Mouse (Mus musculus) small intestine, adult 2 months (tissue): ENCODE measurements around the gene Mbd5. TPM values are rescaled to one million over a fixed set of nuclear protein-coding genes. Genes with fewer than 3 reads are reported as not detected.

Experiments
- H3K27ac ChIP-seq: fragments of 200-500 bp; 2 replicates; pipeline ENCODE4 v1.5.1; 2012; ENCODE audit warnings: low read depth, low read length, control low read depth, inconsistent platforms; ENCODE audit not compliant: insufficient read depth
- H3K27me3 ChIP-seq: fragments of 200-500 bp; 2 replicates; pipeline ENCODE4 v1.6.1; 2012; ENCODE audit warnings: mild to moderate bottlenecking, moderate library complexity, low read length, inconsistent platforms; ENCODE audit not compliant: control insufficient read depth, insufficient read depth
- H3K36me3 ChIP-seq: fragments of 200-500 bp; 2 replicates; pipeline ENCODE4 v1.6.1; 2012; ENCODE audit warnings: mild to moderate bottlenecking, low read length, control low read depth, inconsistent platforms; ENCODE audit not compliant: control insufficient read depth, insufficient read depth
- H3K4me1 ChIP-seq: fragments of 200-500 bp; 2 replicates; pipeline ENCODE4 v1.6.1; 2012; ENCODE audit warnings: low read length, inconsistent platforms, mixed read lengths; ENCODE audit not compliant: control insufficient read depth, insufficient read depth, insufficient read length
- H3K4me3 ChIP-seq: fragments of 200-500 bp; 2 replicates; pipeline ENCODE4 v1.5.1; 2012; ENCODE audit warnings: low read depth, mild to moderate bottlenecking, control low read depth, inconsistent platforms, low read length, moderate library complexity
- CTCF ChIP-seq: fragments of 200-500 bp; IDR thresholded peaks from 2 replicates; pipeline ENCODE4 v1.5.1; 2012; ENCODE audit warnings: low read depth, mild to moderate bottlenecking, control low read depth, inconsistent platforms, low read length, moderate library complexity, mixed read lengths; ENCODE audit not compliant: insufficient replicate concordance, insufficient read length; ENCODE audit errors: extremely low read depth
- POLR2A ChIP-seq: fragments of 200-500 bp; IDR thresholded peaks from 2 replicates; pipeline ENCODE4 v1.6.1; 2012; ENCODE audit warnings: low read depth, mild to moderate bottlenecking, control low read depth, inconsistent platforms, low read length, moderate library complexity
- WGBS: fragments of 180-500 bp; shearing (Covaris S2); methylation state at CpG from one replicate; pipeline ENCODE4 v1.1.7; 2018; 5-methylcytosine and 5-hydroxymethylcytosine counted together
- polyA plus RNA-seq: library from polyadenylated mRNA; depleted of rRNA; stranded (reverse); fragments of >200 nt; gene quantifications from 2 replicates; pipeline ENCODE4 v1.2.3, GENCODE M21; 2012

Gene Mbd5
- polyA plus RNA-seq, 1 experiment, result 3.4 TPM

DNA sequence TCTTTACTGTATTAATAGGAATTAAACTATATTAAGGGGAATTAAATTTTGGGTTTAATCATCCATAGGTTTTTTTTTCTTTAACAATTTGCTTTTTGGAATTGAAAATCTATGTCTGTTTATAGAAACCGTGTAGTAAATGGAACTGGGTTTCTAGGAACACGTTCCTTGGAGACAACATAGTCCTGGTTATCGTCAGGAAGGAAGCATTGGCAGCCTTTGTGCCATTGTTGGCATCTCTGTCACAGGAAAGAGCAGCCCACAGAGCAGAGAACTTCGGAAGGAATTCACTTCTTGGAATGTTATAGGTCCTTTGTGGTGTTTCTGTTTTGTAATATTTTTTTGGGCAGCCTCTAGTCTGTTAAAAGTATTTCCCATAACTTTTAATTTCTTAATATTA is 135.7 kb downstream of the Mbd5 start:
- WGBS, result 76% methylated on average over 4 of the region's 4 CpGs
- no peak overlapping the region for H3K27ac ChIP-seq
- TF ChIP-seq CTCF (no peak), POLR2A (no peak)
- H3K36me3 ChIP-seq, result no peaks in the 10 kb centered on the region
- no peak overlapping the region for H3K4me3 ChIP-seq
- no peaks in the 10 kb centered on the region for H3K27me3 ChIP-seq
- H3K4me1 ChIP-seq, result no peaks in the 10 kb centered on the region

DNA sequence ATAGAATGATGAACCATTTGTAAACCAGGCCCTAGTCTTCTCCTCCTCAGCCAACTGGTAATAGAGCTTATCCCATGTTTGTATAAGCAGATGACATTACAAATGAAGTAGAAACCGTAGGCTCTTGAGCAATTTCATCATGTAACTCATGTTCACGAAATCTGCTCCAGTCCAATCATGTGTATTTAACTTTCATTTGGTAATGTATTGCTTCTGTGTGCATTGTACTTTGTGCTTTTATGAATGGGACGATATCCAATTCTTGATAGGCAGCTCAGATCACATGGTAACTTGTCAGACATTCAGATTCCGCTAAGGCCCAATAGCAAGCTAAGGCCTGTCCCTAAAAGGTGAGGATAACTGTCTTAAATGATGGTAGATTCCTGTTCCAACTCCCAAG is 141.5 kb downstream of the Mbd5 start:
- TF ChIP-seq CTCF (no peak), POLR2A (no peak)
- Histone ChIP-seq H3K36me3 (no peaks in the 10 kb centered on the region), H3K27ac (no peak overlapping the region), H3K4me1 (no peaks in the 10 kb centered on the region), H3K27me3 (no peaks in the 10 kb centered on the region), H3K4me3 (no peak overlapping the region)
- WGBS, result 80% methylated on average over 4 of the region's 4 CpGs

DNA sequence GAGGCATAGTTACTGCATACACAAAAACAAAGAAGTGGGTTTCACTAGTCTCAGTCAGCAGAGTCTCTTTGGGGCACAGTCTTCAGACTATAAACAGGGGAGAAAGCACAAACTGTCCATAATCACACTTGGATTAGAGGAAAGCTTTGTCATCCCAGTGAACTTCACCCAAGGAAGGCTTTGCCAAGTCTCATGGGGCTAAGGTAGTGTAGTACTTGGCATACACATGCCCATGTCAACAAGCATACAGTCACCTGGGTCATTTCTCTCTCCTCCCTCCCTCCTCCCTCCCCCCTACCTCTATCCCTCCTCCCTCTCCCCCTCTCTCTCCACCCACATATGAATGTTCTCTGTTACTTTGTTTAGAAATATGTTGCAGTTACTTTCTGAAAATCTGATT is 147.5 kb downstream of the Mbd5 start:
- no peaks in the 10 kb centered on the region for H3K27me3 ChIP-seq
- H3K4me1 ChIP-seq, result no peaks in the 10 kb centered on the region
- H3K27ac ChIP-seq, result no peak overlapping the region
- H3K4me3 ChIP-seq, result no peak overlapping the region
- H3K36me3 ChIP-seq, result peaks cover 3% of the 10 kb centered on the region; the same call in 1 of the 2 replicates
- TF ChIP-seq CTCF, result no peak
- no peak for TF ChIP-seq POLR2A

DNA sequence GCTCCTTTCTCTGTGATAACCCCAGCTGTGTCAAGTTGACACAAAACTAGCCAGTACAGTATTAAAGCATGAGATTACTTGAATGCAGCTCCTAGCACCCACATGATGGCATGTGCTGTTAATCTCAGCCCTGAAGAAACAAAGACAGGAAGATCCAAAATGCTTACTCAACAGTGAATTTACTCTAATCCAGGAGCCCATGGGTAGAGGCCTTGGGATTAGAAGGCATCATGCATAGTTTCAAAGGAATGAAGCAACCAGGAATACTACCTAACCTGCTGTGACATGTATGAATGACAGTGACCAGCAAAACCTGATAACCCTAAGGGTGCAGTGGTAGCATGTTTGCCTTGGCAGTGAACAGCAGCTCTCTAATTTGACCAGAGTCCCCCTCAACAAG is 159.6 kb downstream of the Mbd5 start:
- TF ChIP-seq CTCF (no peak), POLR2A (no peak)

DNA sequence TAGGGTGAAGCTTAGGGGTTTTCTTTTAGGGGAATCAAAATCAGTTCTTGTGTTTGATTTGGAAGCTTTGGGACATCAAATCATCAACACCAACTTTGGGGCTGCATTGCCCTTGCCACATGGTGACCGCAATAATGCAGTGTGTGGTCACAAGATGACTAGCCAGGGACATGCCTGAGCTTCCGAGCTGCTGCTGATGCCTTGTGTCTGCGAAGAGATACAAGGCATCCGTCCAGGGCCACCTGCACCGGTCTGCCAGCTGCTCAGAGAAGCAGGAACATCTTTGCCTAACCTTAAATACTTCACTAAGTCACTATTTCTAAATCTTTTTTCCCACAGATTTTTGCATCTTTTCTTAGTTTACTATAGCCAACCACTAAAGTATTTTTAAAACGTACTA is 170.6 kb downstream of the Mbd5 start:
- Histone ChIP-seq H3K4me1 (no peaks in the 10 kb centered on the region), H3K27me3 (no peaks in the 10 kb centered on the region), H3K27ac (no peak overlapping the region), H3K36me3 (peaks cover 5% of the 10 kb centered on the region), H3K4me3 (no peak overlapping the region)
- no peak for TF ChIP-seq CTCF
- 91% methylated on average over 6 of the region's 6 CpGs for WGBS

More for the DNA sequence above, 159.6 kb downstream of the Mbd5 start:
- Histone ChIP-seq H3K27ac (no peak overlapping the region), H3K4me1 (no peaks in the 10 kb centered on the region), H3K27me3 (no peaks in the 10 kb centered on the region), H3K36me3 (no peaks in the 10 kb centered on the region; the same call in 1 of the 2 replicates), H3K4me3 (no peak overlapping the region)

DNA sequence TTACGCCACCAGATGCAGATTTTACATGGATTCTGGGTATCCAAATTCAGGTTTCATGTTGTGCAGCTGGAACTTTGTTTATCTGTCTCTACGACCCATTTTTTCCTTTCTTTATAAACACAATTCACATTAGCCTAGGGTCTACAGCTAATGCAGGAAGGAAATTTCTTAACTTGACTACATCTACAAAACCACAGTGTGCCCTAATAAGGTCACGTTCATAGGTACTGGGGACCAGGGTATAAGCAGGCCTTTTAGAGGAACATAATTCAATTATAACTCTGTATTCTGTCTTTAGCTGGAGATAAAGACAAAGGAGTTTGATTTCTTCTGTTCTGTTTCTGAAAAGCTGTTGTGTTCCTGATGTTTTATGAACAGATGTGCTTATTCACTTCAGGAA is 172.3 kb downstream of the Mbd5 start:
- Histone ChIP-seq H3K36me3 (peaks cover 5% of the 10 kb centered on the region), H3K27me3 (no peaks in the 10 kb centered on the region), H3K4me1 (no peaks in the 10 kb centered on the region), H3K4me3 (no peak overlapping the region), H3K27ac (no peak overlapping the region)
- 79% methylated on average over 3 of the region's 3 CpGs for WGBS
- TF ChIP-seq CTCF (no peak), POLR2A (no peak)

DNA sequence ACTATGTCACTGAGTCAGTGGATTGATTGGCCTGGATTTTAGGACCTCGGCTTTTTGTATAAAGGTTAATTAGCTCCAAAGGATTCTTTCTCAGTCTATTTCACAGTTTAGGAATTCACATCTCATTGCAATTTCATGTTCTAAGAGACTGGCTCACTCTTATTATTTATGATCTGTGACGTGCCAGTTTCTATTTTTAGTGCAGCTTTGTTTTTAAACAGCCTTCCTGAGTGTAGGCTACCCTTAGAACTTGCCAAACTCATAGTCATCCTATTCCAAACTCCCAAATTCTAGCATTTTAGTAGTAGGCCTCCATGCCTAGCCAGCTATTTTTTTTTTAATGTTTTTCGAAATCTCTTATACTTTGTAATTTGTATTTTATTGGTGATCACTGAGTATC is 192.9 kb downstream of the Mbd5 start:
- H3K36me3 ChIP-seq, result no peaks in the 10 kb centered on the region
- no peaks in the 10 kb centered on the region for H3K4me1 ChIP-seq
- TF ChIP-seq CTCF (no peak), POLR2A (no peak)
- no peak overlapping the region for H3K27ac ChIP-seq
- no peak overlapping the region for H3K4me3 ChIP-seq
- no peaks in the 10 kb centered on the region for H3K27me3 ChIP-seq
- WGBS, result 75% methylated on average over 3 of the region's 3 CpGs

DNA sequence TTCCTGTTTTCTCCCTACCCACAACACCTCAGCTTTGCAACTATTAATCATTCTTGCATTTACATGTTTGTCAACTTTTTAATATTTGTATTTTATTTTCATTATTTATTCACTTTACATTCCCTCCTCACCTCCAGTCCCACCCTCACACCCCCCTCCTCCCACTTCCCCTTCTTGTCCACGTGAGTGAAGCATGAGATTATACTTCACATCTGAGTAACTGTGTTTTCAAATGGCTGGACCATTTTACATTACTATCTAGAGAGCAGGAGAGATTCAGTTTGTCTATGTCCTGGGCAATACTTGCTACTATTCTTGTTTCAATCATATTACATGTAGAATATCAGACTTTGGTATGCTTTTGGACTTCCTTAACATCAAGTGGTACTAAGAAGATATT is 204.3 kb downstream of the Mbd5 start:
- TF ChIP-seq POLR2A (no peak), CTCF (no peak)
- Histone ChIP-seq H3K36me3 (no peaks in the 10 kb centered on the region), H3K27me3 (no peaks in the 10 kb centered on the region), H3K4me3 (no peak overlapping the region), H3K27ac (no peak overlapping the region), H3K4me1 (no peaks in the 10 kb centered on the region)
- WGBS, result 73% methylated on average over 1 of the region's 1 CpGs
